Mouse (Mus musculus): Measurements from ENCODE around the gene Rpl32.

DNA sequence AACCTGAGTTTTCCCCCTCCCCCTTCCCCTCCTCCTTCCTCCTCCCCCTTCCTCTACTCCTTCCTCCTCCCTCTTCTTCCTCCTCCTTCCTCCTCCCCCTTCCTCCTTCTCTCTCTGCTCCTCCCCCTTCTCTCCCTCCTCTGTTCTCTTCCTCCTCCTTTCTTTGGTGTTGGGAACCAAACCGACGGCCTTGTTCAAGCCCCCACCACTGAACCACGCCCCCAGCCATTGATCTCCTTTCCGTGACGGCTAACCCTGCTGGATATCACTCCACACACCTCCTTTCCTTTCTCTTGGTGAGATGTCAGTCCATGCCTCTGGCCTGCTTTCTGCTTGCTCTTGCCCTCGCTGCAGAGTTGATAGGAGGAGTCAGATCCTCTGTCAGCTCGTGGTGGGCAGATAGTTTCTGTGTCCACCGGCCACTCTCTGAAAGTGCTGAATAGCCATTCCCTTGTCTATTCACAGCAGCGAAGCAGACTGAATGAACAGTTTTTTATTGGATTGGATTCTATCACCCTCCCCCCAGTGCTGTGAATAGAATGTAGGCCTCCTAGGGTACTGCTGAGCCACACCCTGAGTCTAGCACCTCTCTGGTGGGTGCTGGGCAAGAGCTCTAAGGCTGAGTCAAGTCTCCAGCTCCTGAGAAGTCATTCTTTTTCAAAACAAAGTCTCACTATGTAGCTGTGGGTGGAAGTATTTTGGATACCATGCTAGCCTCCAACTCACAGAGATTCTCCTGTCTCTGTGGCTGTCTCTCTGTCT lies 46.4 kb downstream of the Rpl32 start, which contains the start of gene Tmem40:
- TF ChIP-seq CTCF (IDR thresholded peaks at IDR 0.05 in 2 of 3, conservative IDR thresholded peaks at IDR 0.05 in 1 of 3; ENCODE audit: control insufficient read depth in 1 of 3, insufficient read depth in 1 of 3, low read depth in 2 of 3, low read length in 3 of 3, poor library complexity in 1 of 3, severe bottlenecking in 1 of 3), result no peak
- TF ChIP-seq POLR2A (IDR thresholded peaks at IDR 0.05; ENCODE audit: control insufficient read depth in 1 of 2, insufficient read depth in 1 of 2, low read depth in 1 of 2, low read length in 2 of 2, poor library complexity in 1 of 2), result no peak
- no peak for TF ChIP-seq POLR2AphosphoS2 (IDR thresholded peaks at IDR 0.05; ENCODE audit: low read length)
- no peak for TF ChIP-seq ETS1 (IDR thresholded peaks at IDR 0.05; ENCODE audit: low read depth, low read length)
- TF ChIP-seq JUND (IDR thresholded peaks at IDR 0.05; ENCODE audit: low read depth, low read length), result no peak
- TF ChIP-seq BHLHE40 (IDR thresholded peaks at IDR 0.05; ENCODE audit: borderline replicate concordance, low read depth, low read length), result no peak
- no peak for TF ChIP-seq TAL1 (IDR thresholded peaks at IDR 0.05; ENCODE audit: low read length)
- no peak for TF ChIP-seq ZC3H11A (IDR thresholded peaks at IDR 0.05; ENCODE audit: low read depth, low read length)
- no peak for TF ChIP-seq GATA1 (IDR thresholded peaks at IDR 0.05; ENCODE audit: low read depth, low read length)

Measured in MEL (cell line).